Mouse (Mus musculus) Muller cell, postnatal 12 days (primary cell): ENCODE measurements at regions not wholly inside any gene's neighbourhood (a gene's known extent, or its start where the extent isn't known, plus 50 kb on each side); places are given as distances from the start of the nearest gene placed in this dataset.
"Not testable (repeated sequence)": the region's sequence is repeated elsewhere in the genome, so short reads cannot be mapped to it uniquely, and the experiment has no call there.

Experiments
- DNase-seq: peaks from one replicate; pipeline ENCODE4 v3.0.0-alpha.2; 2015; ENCODE audit errors: inconsistent ontology term

- not testable (repeated sequence) for DNase-seq
Measured at GRCm38 (mm10) chr6:48172769-48173168, 86.4 kb upstream of the Zfp746 start.

GRCm38 (mm10) chr6:48136851-48137250 is 50.5 kb upstream of the Zfp746 start:
- peak; percentile 18 for DNase-seq
